Mouse (Mus musculus): ENCODE data around the gene Lrmda. TPM values are rescaled to one million over a fixed set of nuclear protein-coding genes. Genes with fewer than 3 reads are reported as not detected.
A peak's percentile ranks its signal among the peaks of the same experiment; 100 is the strongest.

Gene Lrmda
- polyA plus RNA-seq, 1 experiment from 2014 or later, result 0.33 TPM

DNA sequence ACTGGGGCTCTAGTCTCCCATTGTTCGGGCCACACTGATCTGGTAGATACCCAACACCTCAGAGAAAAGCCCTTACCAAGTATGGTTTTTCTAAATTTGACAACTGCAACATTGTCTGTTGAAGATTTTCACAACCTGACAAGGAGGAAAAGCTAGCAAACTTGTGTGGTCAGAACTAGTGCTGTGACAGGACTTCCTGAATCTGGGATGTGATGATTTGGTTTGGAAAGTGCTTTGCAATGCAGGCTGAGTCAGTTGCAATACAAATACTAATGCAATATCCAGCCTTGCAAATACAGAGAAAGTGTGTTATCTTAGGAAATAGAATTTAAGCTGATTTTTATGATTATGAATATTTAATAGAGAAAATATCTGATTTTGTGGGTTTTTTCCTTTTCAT, 357.6 kb downstream of the Lrmda start:
- WGBS, result 93% methylated on average over 1 of the region's 1 CpGs
- ATAC-seq (ENCODE audit: low FRiP score, low read depth), result no peak
- H3K27ac ChIP-seq, result no peak overlapping the region
- H3K4me3 ChIP-seq, result no peak overlapping the region
- H3K27me3 ChIP-seq (replicated peaks), result no peaks in the 10 kb centered on the region
- H3K9me3 ChIP-seq, result no peaks in the 10 kb centered on the region
- no peak overlapping the region for H3K4me2 ChIP-seq (replicated peaks)
- no peaks in the 10 kb centered on the region for H3K4me1 ChIP-seq
- H3K9ac ChIP-seq, result no peak overlapping the region
- H3K36me3 ChIP-seq, result no peaks in the 10 kb centered on the region

DNA sequence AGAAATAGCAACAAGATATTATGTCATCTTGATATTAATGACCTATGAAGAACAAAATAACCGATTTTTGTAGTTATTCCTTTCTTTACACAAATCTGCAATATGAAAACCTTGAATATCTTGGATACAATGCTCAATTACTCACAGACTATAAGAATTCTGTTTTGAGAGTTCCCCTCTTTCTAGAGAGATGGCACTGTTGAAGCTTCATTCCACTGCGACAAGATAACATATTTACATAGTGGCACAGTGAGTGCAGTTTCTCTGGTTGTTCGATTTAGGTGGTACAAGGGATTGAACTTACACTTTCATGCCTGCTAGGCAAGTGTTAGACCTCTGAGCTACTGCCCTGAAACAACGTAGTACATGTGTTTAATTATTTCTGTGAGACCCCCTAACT, 362.6 kb downstream of the Lrmda start:
- Histone ChIP-seq H3K27me3 (replicated peaks) (no peaks in the 10 kb centered on the region), H3K4me3 (no peak overlapping the region), H3K36me3 (no peaks in the 10 kb centered on the region), H3K9me3 (no peaks in the 10 kb centered on the region), H3K27ac (no peak overlapping the region), H3K4me2 (replicated peaks) (no peak overlapping the region), H3K4me1 (no peaks in the 10 kb centered on the region), H3K9ac (no peak overlapping the region)
- ATAC-seq (ENCODE audit: low FRiP score, low read depth), result no peak
- 82% methylated on average over 4 of the region's 4 CpGs for WGBS

DNA sequence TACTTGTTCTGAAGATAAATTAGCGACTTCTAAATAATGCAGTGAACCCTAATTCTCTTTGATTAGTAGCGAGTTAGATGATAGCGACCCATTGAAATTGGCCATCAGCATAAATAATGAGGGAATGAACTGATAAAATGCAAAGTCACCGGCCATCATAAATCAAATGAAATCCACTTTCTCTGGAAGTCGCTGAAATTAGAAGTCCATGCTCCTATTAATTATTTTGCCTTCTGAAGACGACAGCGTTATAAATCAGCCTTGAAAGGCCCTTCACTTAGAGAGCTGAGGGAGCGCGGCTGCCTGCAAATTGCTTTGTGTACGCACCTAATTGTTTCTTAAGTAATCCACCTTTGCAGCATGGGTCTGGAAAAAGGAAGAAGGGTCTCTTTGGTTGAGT, 374.1 kb downstream of the Lrmda start:
- no peak overlapping the region for H3K4me3 ChIP-seq
- H3K27me3 ChIP-seq (replicated peaks), result no peaks in the 10 kb centered on the region
- H3K9ac ChIP-seq, result no peak overlapping the region
- no peaks in the 10 kb centered on the region for H3K36me3 ChIP-seq
- H3K4me2 ChIP-seq (replicated peaks), result no peak overlapping the region
- no peak overlapping the region for H3K27ac ChIP-seq
- no peaks in the 10 kb centered on the region for H3K9me3 ChIP-seq
- 49% methylated on average over 10 of the region's 10 CpGs for WGBS
- no peaks in the 10 kb centered on the region for H3K4me1 ChIP-seq
- no peak for ATAC-seq (ENCODE audit: low FRiP score, low read depth)

GRCm38 (mm10) chr14:22402411-22402810, 382.9 kb downstream of the Lrmda start:
- WGBS, result 43% methylated on average over 4 of the region's 4 CpGs
- H3K27ac ChIP-seq, result no peak overlapping the region
- no peaks in the 10 kb centered on the region for H3K9me3 ChIP-seq
- H3K9ac ChIP-seq, result no peak overlapping the region
- H3K4me2 ChIP-seq (replicated peaks), result no peak overlapping the region
- ATAC-seq (ENCODE audit: low FRiP score, low read depth), result no peak
- H3K36me3 ChIP-seq, result no peaks in the 10 kb centered on the region
- H3K4me3 ChIP-seq, result no peak overlapping the region
- peaks cover 9% of the 10 kb centered on the region for H3K4me1 ChIP-seq
- H3K27me3 ChIP-seq (replicated peaks), result no peaks in the 10 kb centered on the region

DNA sequence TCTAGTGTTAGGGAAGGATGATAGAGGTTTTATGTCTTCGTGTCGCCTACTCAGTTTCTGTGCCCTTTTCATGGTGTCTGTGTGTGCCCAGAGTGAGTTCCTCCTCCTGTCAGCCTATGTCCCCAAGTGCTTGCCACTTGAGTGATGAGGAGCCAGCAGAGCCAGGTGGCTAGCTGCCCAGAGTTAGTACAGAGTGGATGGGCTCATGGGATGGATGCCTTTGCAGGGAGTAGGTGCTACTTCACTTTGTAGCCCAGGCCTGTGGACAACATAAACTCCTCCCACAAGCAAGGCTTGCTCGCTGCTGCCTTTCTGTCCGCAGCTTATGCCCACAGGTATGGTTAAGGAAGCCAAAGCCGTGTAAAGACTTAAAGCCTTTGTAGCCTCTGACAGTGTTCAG, 387.1 kb downstream of the Lrmda start:
- WGBS, result 84% methylated on average over 5 of the region's 5 CpGs
- Histone ChIP-seq H3K27me3 (replicated peaks) (no peaks in the 10 kb centered on the region), H3K9ac (no peak overlapping the region), H3K27ac (no peak overlapping the region), H3K9me3 (no peaks in the 10 kb centered on the region), H3K4me2 (replicated peaks) (no peak overlapping the region), H3K36me3 (no peaks in the 10 kb centered on the region), H3K4me3 (no peak overlapping the region), H3K4me1 (peaks cover 9% of the 10 kb centered on the region)
- no peak for ATAC-seq (ENCODE audit: low FRiP score, low read depth)

GRCm38 (mm10) chr14:22410826-22411225, 391.3 kb downstream of the Lrmda start:
- no peaks in the 10 kb centered on the region for H3K27me3 ChIP-seq (replicated peaks)
- H3K9ac ChIP-seq, result no peak overlapping the region
- ATAC-seq (ENCODE audit: low FRiP score, low read depth), result no peak
- no peak overlapping the region for H3K4me2 ChIP-seq (replicated peaks)
- H3K4me1 ChIP-seq, result no peaks in the 10 kb centered on the region
- no peak overlapping the region for H3K27ac ChIP-seq
- H3K9me3 ChIP-seq, result no peaks in the 10 kb centered on the region
- no peaks in the 10 kb centered on the region for H3K36me3 ChIP-seq
- no peak overlapping the region for H3K4me3 ChIP-seq
- 58% methylated on average over 1 of the region's 1 CpGs for WGBS

GRCm38 (mm10) chr14:22413220-22413619, 393.7 kb downstream of the Lrmda start:
- Histone ChIP-seq H3K36me3 (no peaks in the 10 kb centered on the region), H3K4me1 (no peaks in the 10 kb centered on the region), H3K4me3 (no peak overlapping the region), H3K27me3 (replicated peaks) (no peaks in the 10 kb centered on the region), H3K9me3 (no peaks in the 10 kb centered on the region), H3K4me2 (replicated peaks) (no peak overlapping the region), H3K27ac (no peak overlapping the region), H3K9ac (no peak overlapping the region)
- WGBS, result 90% methylated on average over 7 of the region's 7 CpGs
- ATAC-seq (ENCODE audit: low FRiP score, low read depth), result no peak

- 87% methylated on average over 3 of the region's 3 CpGs for WGBS
- no peak overlapping the region for H3K9ac ChIP-seq
- no peaks in the 10 kb centered on the region for H3K9me3 ChIP-seq
- no peaks in the 10 kb centered on the region for H3K4me1 ChIP-seq
- no peak for ATAC-seq (ENCODE audit: low FRiP score, low read depth)
- H3K36me3 ChIP-seq, result no peaks in the 10 kb centered on the region
- no peak overlapping the region for H3K4me2 ChIP-seq (replicated peaks)
- H3K4me3 ChIP-seq, result no peak overlapping the region
- H3K27ac ChIP-seq, result no peak overlapping the region
- no peaks in the 10 kb centered on the region for H3K27me3 ChIP-seq (replicated peaks)
Observed at GRCm38 (mm10) chr14:22417706-22418105, 398.2 kb downstream of the Lrmda start.

GRCm38 (mm10) chr14:22421668-22422067, 402.2 kb downstream of the Lrmda start:
- no peak for ATAC-seq (ENCODE audit: low FRiP score, low read depth)
- 92% methylated on average over 4 of the region's 4 CpGs for whole genome bisulfite sequencing
- Histone ChIP-seq H3K4me3 (no peak overlapping the region), H3K4me1 (no peaks in the 10 kb centered on the region), H3K4me2 (replicated peaks) (no peak overlapping the region), H3K36me3 (no peaks in the 10 kb centered on the region), H3K27me3 (replicated peaks) (no peaks in the 10 kb centered on the region), H3K9ac (no peak overlapping the region), H3K27ac (no peak overlapping the region), H3K9me3 (no peaks in the 10 kb centered on the region)

GRCm38 (mm10) chr14:22425018-22425534, 405.6 kb downstream of the Lrmda start:
- WGBS, result 79% methylated on average over 7 of the region's 7 CpGs
- no peaks in the 10 kb centered on the region for H3K4me1 ChIP-seq
- no peaks in the 10 kb centered on the region for H3K9me3 ChIP-seq
- ATAC-seq (ENCODE audit: low FRiP score, low read depth), result no peak
- H3K27me3 ChIP-seq (replicated peaks), result no peaks in the 10 kb centered on the region
- no peak overlapping the region for H3K9ac ChIP-seq
- H3K4me2 ChIP-seq (replicated peaks), result no peak overlapping the region
- no peaks in the 10 kb centered on the region for H3K36me3 ChIP-seq
- H3K27ac ChIP-seq, result no peak overlapping the region
- H3K4me3 ChIP-seq, result no peak overlapping the region

GRCm38 (mm10) chr14:22435441-22435840, 415.9 kb downstream of the Lrmda start:
- no peak for ATAC-seq (ENCODE audit: low FRiP score, low read depth)
- WGBS, result 42% methylated on average over 3 of the region's 3 CpGs

GRCm38 (mm10) chr14:22435860-22436377, 416.4 kb downstream of the Lrmda start:
- Histone ChIP-seq H3K9ac (no peak overlapping the region), H3K4me3 (no peak overlapping the region), H3K27ac (no peak overlapping the region), H3K27me3 (replicated peaks) (no peaks in the 10 kb centered on the region; the same call in 1 of the 2 replicates), H3K4me2 (replicated peaks) (no peak overlapping the region), H3K4me1 (peaks cover 21% of the 10 kb centered on the region), H3K9me3 (no peaks in the 10 kb centered on the region), H3K36me3 (no peaks in the 10 kb centered on the region)
- ATAC-seq (ENCODE audit: low FRiP score, low read depth), result no peak
- 27% methylated on average over 4 of the region's 4 CpGs for WGBS

More at GRCm38 (mm10) chr14:22435441-22435840, 415.9 kb downstream of the Lrmda start:
- Histone ChIP-seq H3K4me2 (replicated peaks) (no peak overlapping the region), H3K27me3 (replicated peaks) (no peaks in the 10 kb centered on the region; the same call in 1 of the 2 replicates), H3K9ac (no peak overlapping the region), H3K27ac (no peak overlapping the region), H3K9me3 (no peaks in the 10 kb centered on the region), H3K4me3 (no peak overlapping the region), H3K4me1 (peaks cover 16% of the 10 kb centered on the region), H3K36me3 (no peaks in the 10 kb centered on the region)

DNA sequence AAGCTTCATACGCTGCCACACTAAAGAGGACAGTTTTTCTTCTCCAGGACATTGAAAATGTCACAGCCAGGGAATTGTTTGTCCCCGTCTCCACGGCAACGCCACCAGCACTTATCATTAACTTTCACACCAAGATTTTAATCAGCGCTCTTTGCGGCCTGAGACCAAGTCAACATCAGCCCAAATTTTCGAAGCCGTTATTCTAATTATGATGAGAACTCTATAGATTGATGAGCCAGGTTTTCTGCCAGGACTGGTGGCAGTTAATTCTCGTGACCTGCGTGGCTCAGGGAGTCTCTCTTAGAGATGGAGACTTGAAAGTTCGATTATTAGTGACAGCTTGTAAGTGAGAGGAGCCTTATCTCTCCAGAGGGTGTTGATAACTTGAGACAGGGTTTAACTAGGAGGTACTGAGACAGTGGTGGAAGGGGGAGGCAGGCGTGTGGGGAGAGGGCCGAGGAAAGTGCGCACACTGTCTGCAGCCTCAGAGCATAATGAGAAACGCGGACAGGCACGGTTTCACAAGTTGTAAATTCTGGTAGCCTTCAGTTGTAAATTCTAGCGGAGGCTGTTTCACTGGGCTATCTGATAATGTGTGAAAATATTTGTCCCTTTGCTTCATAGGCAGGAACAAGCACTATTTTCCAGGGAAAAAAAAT, 421.0 kb downstream of the Lrmda start:
- Histone ChIP-seq H3K4me1 (peaks cover 29% of the 10 kb centered on the region), H3K4me2 (replicated peaks) (peak overlapping the region; percentile 36), H3K9me3 (no peaks in the 10 kb centered on the region), H3K9ac (no peak overlapping the region), H3K27me3 (replicated peaks) (no peaks in the 10 kb centered on the region; the same call in 1 of the 2 replicates), H3K36me3 (no peaks in the 10 kb centered on the region), H3K4me3 (no peak overlapping the region), H3K27ac (no peak overlapping the region)
- peak; percentile 65; the same call in 1 of the 2 replicates for ATAC-seq (ENCODE audit: low FRiP score, low read depth)
- WGBS, result 9% methylated on average over 18 of the region's 18 CpGs
